Mouse (Mus musculus) E14TG2a.4 (cell line): ENCODE data around the gene Efnb2.

ENCODE experiments used
- CTCF ChIP-seq: conservative IDR thresholded peaks from 2 replicates; pipeline ENCODE4 v1.5.1; 2014; ENCODE audit warnings: low read length
- NANOG ChIP-seq: IDR thresholded peaks from 2 replicates; pipeline ENCODE4 v1.6.1; 2014; ENCODE audit warnings: borderline replicate concordance, low read length, mixed read lengths
- POU5F1 ChIP-seq: IDR thresholded peaks from 2 replicates; pipeline ENCODE4 v1.6.1; 2014; ENCODE audit warnings: low read length, borderline replicate concordance

- TF ChIP-seq CTCF = no peak
- TF ChIP-seq POU5F1 = no peak
- no peak for TF ChIP-seq NANOG
Observed at GRCm38 (mm10) chr8:8583290-8583980, 77.6 kb downstream of the Efnb2 start.
